Mouse (Mus musculus) ES-E14 (cell line): ENCODE measurements at regions not wholly inside any gene's neighbourhood (a gene's known extent, or its start where the extent isn't known, plus 50 kb on each side); places are given as distances from the start of the nearest gene placed in this dataset.

Experiments
- DNase-seq: peaks from one replicate; pipeline ENCODE4 v3.0.0-alpha.2; 2013; ENCODE audit warnings: low read depth, low spot score
- H3K27ac ChIP-seq: 2 replicates; pipeline ENCODE4 v1.5.1; 2012; ENCODE audit warnings: low read depth, mild to moderate bottlenecking, low read length, moderate library complexity, mixed read lengths; ENCODE audit not compliant: poor library complexity, insufficient read depth, severe bottlenecking
- H3K36me3 ChIP-seq: 2 replicates; pipeline ENCODE4 v1.6.1; 2012; ENCODE audit warnings: mild to moderate bottlenecking, low read length, moderate library complexity, mixed read lengths; ENCODE audit not compliant: control insufficient read depth, poor library complexity, insufficient read depth, severe bottlenecking
- H3K4me1 ChIP-seq, 2 experiments: fragments of 150-350 bp in 1 of 2; sonication (generic) in 1 of 2; 2 replicates each; pipeline ENCODE4 v1.6.1; 2012; ENCODE audit warnings: low read length in 2 of 2, mild to moderate bottlenecking in 1 of 2, mixed read lengths in 1 of 2; ENCODE audit not compliant: control insufficient read depth in 2 of 2, insufficient read depth in 2 of 2, poor library complexity in 1 of 2
- H3K4me3 ChIP-seq, 2 experiments: fragments of 150-350 bp in 1 of 2; sonication (generic) in 1 of 2; 2 replicates each; pipeline ENCODE4 v1.5.1; 2012; ENCODE audit warnings: low read length in 2 of 2, low read depth in 1 of 2, mild to moderate bottlenecking in 1 of 2, mixed read lengths in 1 of 2; ENCODE audit not compliant: insufficient read depth in 1 of 2, poor library complexity in 1 of 2, severe bottlenecking in 1 of 2
- H3K9ac ChIP-seq: 2 replicates; pipeline ENCODE4 v1.6.1; 2012; ENCODE audit warnings: low read depth, mild to moderate bottlenecking, low read length, mixed read lengths; ENCODE audit not compliant: poor library complexity, insufficient read depth, severe bottlenecking
- H3K9me3 ChIP-seq: fragments of 150-350 bp; sonication (generic); 2 replicates; pipeline ENCODE4 v1.6.1; 2012; ENCODE audit warnings: low read depth, mild to moderate bottlenecking, low read length; ENCODE audit not compliant: control insufficient read depth, insufficient read depth
- CHD2 ChIP-seq: IDR thresholded peaks from 2 replicates; pipeline ENCODE4 v1.6.1; 2014; ENCODE audit warnings: mild to moderate bottlenecking, low read depth, low read length, inconsistent platforms
- HCFC1 ChIP-seq: IDR thresholded peaks from 2 replicates; pipeline ENCODE4 v1.6.1; 2012; ENCODE audit warnings: low read length, inconsistent platforms, borderline replicate concordance; ENCODE audit not compliant: insufficient read depth
- MAFK ChIP-seq: IDR thresholded peaks from 2 replicates; pipeline ENCODE4 v1.6.1; 2014; ENCODE audit warnings: mild to moderate bottlenecking, low read depth, low read length, inconsistent platforms; ENCODE audit not compliant: insufficient read depth
- ZC3H11A ChIP-seq: IDR thresholded peaks from 2 replicates; pipeline ENCODE4 v1.6.1; 2012; ENCODE audit warnings: low read depth, mild to moderate bottlenecking, inconsistent platforms, low read length, borderline replicate concordance
- ZNF384 ChIP-seq: IDR thresholded peaks from 2 replicates; pipeline ENCODE4 v1.6.1; 2012; ENCODE audit warnings: low read depth, low read length, inconsistent platforms
- in situ Hi-C, 2 experiments: fragments of 600-800 bp; cut with MboI; formaldehyde crosslinking; loops; one replicate each; pipeline ENCODE4 v1.15.1; 2025; ENCODE audit warnings: low sequenced_read_pairs in 2 of 2, inconsistent platforms in 1 of 2; ENCODE audit not compliant: unreplicated experiment in 2 of 2

- H3K36me3 ChIP-seq, result no peaks in the 10 kb centered on the region
- no peak for TF ChIP-seq HCFC1
- H3K27ac ChIP-seq, result no peak overlapping the region
- H3K4me3 ChIP-seq, result no peak overlapping the region
- H3K9me3 ChIP-seq, result no peaks in the 10 kb centered on the region
- no peak overlapping the region for H3K9ac ChIP-seq
- no peaks in the 10 kb centered on the region for H3K4me1 ChIP-seq
- in situ Hi-C loops, result no loop called here
- no peak for DNase-seq
Observed at GRCm38 (mm10) chr7:72543946-72544345, 237.5 kb upstream of the Mctp2 start.

DNA sequence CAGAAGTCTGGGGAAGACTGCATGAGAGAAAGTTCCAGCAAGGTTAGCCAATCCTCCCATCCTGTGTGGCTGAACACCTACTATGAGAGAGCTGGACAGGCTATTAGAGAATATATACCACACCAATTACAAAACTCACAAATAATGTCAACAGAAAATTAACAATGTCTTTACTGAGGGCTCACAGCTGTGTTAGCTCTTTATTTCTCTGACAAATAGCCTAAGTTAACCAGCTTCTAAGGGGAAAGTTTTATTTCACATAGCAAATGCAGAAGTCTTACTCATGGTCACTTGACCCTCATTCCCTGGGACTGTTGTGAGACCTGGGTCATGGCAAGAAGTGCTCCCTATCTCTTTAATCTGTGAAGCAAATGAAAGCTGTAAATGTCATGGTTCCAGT lies 261.0 kb upstream of the Mctp2 start:
- in situ Hi-C loops, result no loop called here
- no peaks in the 10 kb centered on the region for H3K4me1 ChIP-seq

GRCm38 (mm10) chr7:72569177-72569576 lies 262.8 kb upstream of the Mctp2 start:
- no peaks in the 10 kb centered on the region for H3K36me3 ChIP-seq
- DNase-seq, result no peak
- no peaks in the 10 kb centered on the region for H3K9me3 ChIP-seq
- in situ Hi-C loops, result no loop called here
- TF ChIP-seq HCFC1 (no peak), ZNF384 (no peak), MAFK (no peak), ZC3H11A (no peak), CHD2 (no peak)
- H3K4me3 ChIP-seq, result no peak overlapping the region
- no peaks in the 10 kb centered on the region for H3K4me1 ChIP-seq
- H3K9ac ChIP-seq, result no peak overlapping the region
- H3K27ac ChIP-seq, result no peak overlapping the region

More for the DNA sequence above, 261.0 kb upstream of the Mctp2 start:
- H3K4me3 ChIP-seq, result no peak overlapping the region
- no peak for DNase-seq
- no peak for TF ChIP-seq ZC3H11A
- no peak for TF ChIP-seq CHD2
- TF ChIP-seq ZNF384, result no peak
- no peak for TF ChIP-seq MAFK
- no peak for TF ChIP-seq HCFC1
- H3K9ac ChIP-seq, result no peak overlapping the region
- H3K36me3 ChIP-seq, result no peaks in the 10 kb centered on the region
- H3K9me3 ChIP-seq, result no peaks in the 10 kb centered on the region
- no peak overlapping the region for H3K27ac ChIP-seq

GRCm38 (mm10) chr7:72574316-72574715 lies 267.9 kb upstream of the Mctp2 start:
- in situ Hi-C loops, result no loop called here
- no peaks in the 10 kb centered on the region for H3K4me1 ChIP-seq
- TF ChIP-seq ZNF384 (no peak), ZC3H11A (no peak), HCFC1 (no peak), CHD2 (no peak), MAFK (no peak)

DNA sequence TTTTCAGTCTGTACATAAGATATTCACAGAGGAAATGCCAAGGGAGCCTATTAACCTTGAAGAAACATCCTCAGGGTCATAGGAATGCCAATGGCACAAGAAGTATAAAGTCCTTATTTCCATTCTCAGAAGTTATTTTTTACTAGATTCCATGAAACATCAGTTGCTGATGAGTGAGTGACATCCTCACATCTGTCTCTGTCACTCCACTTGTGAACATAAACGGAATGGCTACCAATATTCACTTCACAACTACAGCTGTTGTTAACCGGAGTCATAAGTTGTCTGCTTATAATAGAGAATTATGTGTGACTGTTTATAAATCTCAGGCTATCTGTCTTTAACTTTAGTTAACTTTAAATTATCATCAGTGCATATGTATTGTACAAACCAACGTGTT lies 278.0 kb upstream of the Mctp2 start:
- Histone ChIP-seq H3K9ac (no peak overlapping the region), H3K4me1 (no peaks in the 10 kb centered on the region), H3K36me3 (no peaks in the 10 kb centered on the region), H3K4me3 (no peak overlapping the region), H3K9me3 (no peaks in the 10 kb centered on the region), H3K27ac (no peak overlapping the region)
- no peak for DNase-seq
- in situ Hi-C loops, result no loop called here
- TF ChIP-seq CHD2 (no peak), HCFC1 (no peak), ZNF384 (no peak)

More at GRCm38 (mm10) chr7:72574316-72574715, 267.9 kb upstream of the Mctp2 start:
- Histone ChIP-seq H3K27ac (no peak overlapping the region), H3K9ac (no peak overlapping the region), H3K4me3 (no peak overlapping the region), H3K36me3 (no peaks in the 10 kb centered on the region), H3K9me3 (no peaks in the 10 kb centered on the region)
- no peak for DNase-seq
